Mouse (Mus musculus): Measurements from ENCODE around the gene Abraxas2. TPM values are rescaled to one million over a fixed set of nuclear protein-coding genes. Genes with fewer than 3 reads are reported as not detected.
A peak's percentile ranks its signal among the peaks of the same experiment; 100 is the strongest.

Gene Abraxas2
- polyA plus RNA-seq, 1 experiment = 24.0 TPM

DNA sequence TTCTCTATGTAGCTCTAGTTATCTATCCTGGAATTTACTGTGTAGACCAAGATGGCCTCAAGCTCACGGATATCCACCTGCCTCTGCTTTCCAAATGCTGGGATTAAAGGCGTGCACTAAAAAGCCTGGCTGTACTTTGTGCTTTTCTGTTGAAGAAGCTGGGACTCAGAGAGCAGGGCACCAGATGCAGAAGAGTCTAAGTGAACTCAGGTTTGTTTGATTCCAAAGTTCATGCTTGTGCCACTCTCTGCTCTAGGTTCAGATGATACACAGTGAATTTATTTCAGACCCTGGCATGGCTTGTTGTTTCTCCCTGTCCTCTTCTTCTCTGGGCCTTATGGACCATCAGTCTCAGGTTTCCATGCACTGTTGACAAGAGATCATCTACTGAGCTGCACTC lies 66.2 kb downstream of the Abraxas2 start:
- Histone ChIP-seq H3K4me3 (ENCODE audit: insufficient read depth, low read length) (no peak overlapping the region), H3K27ac (ENCODE audit: insufficient read depth, low read length) (no peak overlapping the region), H3K4me1 (ENCODE audit: control insufficient read depth, insufficient read depth, low read length) (no peaks in the 10 kb centered on the region; the same call in 1 of the 2 replicates)
- no peak for TF ChIP-seq POLR2A (IDR thresholded peaks at IDR 0.05; ENCODE audit: extremely low read depth, insufficient read depth, low read length)

GRCm38 (mm10) chr7:132927201-132927600 lies 68.2 kb downstream of the Abraxas2 start:
- H3K27ac ChIP-seq (ENCODE audit: insufficient read depth, low read length) = no peak overlapping the region

GRCm38 (mm10) chr7:132930055-132930454 lies 71.0 kb downstream of the Abraxas2 start:
- TF ChIP-seq POLR2A (IDR thresholded peaks at IDR 0.05; ENCODE audit: extremely low read depth, insufficient read depth, low read length) = no peak
- no peak for TF ChIP-seq CTCF (IDR thresholded peaks at IDR 0.05; ENCODE audit: extremely low read depth, insufficient read depth, low read length)
- H3K27ac ChIP-seq (ENCODE audit: insufficient read depth, low read length) = no peak overlapping the region

More at GRCm38 (mm10) chr7:132927201-132927600, 68.2 kb downstream of the Abraxas2 start:
- Histone ChIP-seq H3K4me1 (ENCODE audit: control insufficient read depth, insufficient read depth, low read length) (no peaks in the 10 kb centered on the region; the same call in 1 of the 2 replicates), H3K4me3 (ENCODE audit: insufficient read depth, low read length) (no peak overlapping the region)
- TF ChIP-seq POLR2A (IDR thresholded peaks at IDR 0.05; ENCODE audit: extremely low read depth, insufficient read depth, low read length) (no peak), CTCF (IDR thresholded peaks at IDR 0.05; ENCODE audit: extremely low read depth, insufficient read depth, low read length) (no peak)

DNA sequence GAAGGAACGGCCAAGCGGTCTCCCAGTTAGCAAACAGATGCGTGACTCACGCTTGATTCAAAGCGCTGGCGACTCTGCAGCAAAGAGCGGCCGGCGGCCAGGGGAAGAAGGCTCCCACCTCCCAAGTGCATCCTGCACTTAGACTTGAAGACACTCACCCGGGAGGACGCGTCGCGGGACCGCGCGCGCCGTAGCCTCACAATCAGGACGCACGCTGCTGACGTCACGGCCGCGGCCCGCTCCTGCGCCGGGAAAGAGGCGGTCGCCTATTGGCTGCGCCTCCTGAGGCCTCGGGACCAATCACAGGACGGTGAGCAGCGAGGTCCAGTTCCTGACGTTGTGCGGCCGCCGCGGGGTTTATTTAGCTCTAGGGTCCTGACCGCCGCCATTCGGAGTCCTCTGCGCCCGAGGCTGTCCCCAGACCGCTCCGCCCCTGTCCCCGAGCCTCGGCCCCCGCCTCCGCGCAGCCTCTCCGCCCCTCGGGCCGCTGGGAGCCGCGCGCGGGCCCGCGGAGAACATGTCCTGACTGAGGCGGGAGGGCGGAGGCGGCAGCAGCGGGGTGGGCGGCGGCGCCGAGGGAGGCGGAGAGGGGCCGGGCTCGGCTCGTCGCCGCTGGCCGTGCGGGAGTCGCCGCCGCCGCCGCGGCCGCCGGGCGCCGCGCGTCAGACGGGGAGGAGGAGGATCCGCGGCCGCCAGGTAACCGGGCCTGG lies 72.0 kb downstream of the Abraxas2 start, which contains the start of gene Zranb1:
TSS of gene Zranb1 (plus strand) at position 293 of the 710 bp plus-strand sequence.
- TF ChIP-seq CTCF (IDR thresholded peaks at IDR 0.05; ENCODE audit: extremely low read depth, insufficient read depth, low read length) (no peak), POLR2A (IDR thresholded peaks at IDR 0.05; ENCODE audit: extremely low read depth, insufficient read depth, low read length) (peak; percentile 68)
- Histone ChIP-seq H3K27ac (ENCODE audit: insufficient read depth, low read length) (peak within 1 kb of the TSS; percentile 68), H3K4me3 (ENCODE audit: insufficient read depth, low read length) (peak within 1 kb of the TSS; percentile 68), H3K4me1 (ENCODE audit: control insufficient read depth, insufficient read depth, low read length) (peaks cover 2% of the 10 kb centered on the region)

More at GRCm38 (mm10) chr7:132930055-132930454, 71.0 kb downstream of the Abraxas2 start:
- Histone ChIP-seq H3K4me1 (ENCODE audit: control insufficient read depth, insufficient read depth, low read length) (peaks cover 2% of the 10 kb centered on the region), H3K4me3 (ENCODE audit: insufficient read depth, low read length) (peak overlapping the region; percentile 68; the same call in 1 of the 2 replicates)

GRCm38 (mm10) chr7:132931560-132932351 lies 72.7 kb downstream of the Abraxas2 start:
- Histone ChIP-seq H3K4me3 (ENCODE audit: insufficient read depth, low read length) (peak overlapping the region; percentile 68), H3K4me1 (ENCODE audit: control insufficient read depth, insufficient read depth, low read length) (peaks cover 2% of the 10 kb centered on the region), H3K27ac (ENCODE audit: insufficient read depth, low read length) (peak overlapping the region; percentile 38)
- TF ChIP-seq CTCF (IDR thresholded peaks at IDR 0.05; ENCODE audit: extremely low read depth, insufficient read depth, low read length) = no peak
- no peak for TF ChIP-seq POLR2A (IDR thresholded peaks at IDR 0.05; ENCODE audit: extremely low read depth, insufficient read depth, low read length)

DNA sequence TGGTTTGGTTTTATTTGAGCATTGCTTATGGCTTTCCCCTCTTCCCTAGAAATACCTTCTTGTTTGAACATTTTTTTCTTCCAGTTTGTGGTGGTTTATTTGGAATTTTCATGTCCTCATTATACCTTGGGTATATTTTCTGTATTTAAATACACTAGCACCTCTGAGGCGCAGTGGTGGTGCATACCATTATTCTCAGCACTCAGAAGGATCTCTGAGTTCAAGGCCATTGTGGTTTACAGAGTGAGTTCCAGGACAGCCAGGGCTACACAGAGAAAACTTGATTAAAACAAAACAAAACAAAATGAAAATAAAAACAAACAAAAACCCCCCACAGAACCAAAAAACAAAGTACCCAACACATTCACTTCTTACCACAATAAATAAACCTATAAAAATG lies 74.3 kb downstream of the Abraxas2 start:
- Histone ChIP-seq H3K27ac (ENCODE audit: insufficient read depth, low read length) (no peak overlapping the region), H3K4me1 (ENCODE audit: control insufficient read depth, insufficient read depth, low read length) (peaks cover 2% of the 10 kb centered on the region), H3K4me3 (ENCODE audit: insufficient read depth, low read length) (peak overlapping the region; percentile 9; the same call in 1 of the 2 replicates)
- TF ChIP-seq POLR2A (IDR thresholded peaks at IDR 0.05; ENCODE audit: extremely low read depth, insufficient read depth, low read length) (no peak), CTCF (IDR thresholded peaks at IDR 0.05; ENCODE audit: extremely low read depth, insufficient read depth, low read length) (no peak)

Other genes with a start within 250 kb of the Abraxas2 start
- 24.4 and 26.2 TPM in 2 replicates for gene Lhpp, start 248.6 kb upstream of the Abraxas2 start, polyA plus RNA-seq (2012; rRNA removed)
- 21.4 and 21.9 TPM in 2 replicates for gene Fam53b, start 45.3 kb upstream of the Abraxas2 start, polyA plus RNA-seq (2012; rRNA removed)
- 34.7 and 36.9 TPM in 2 replicates for gene Eef1akmt2, start 6.6 kb upstream of the Abraxas2 start, polyA plus RNA-seq (2012; rRNA removed)
- 27.1 and 29.4 TPM in 2 replicates for gene Zranb1, start 71.9 kb downstream of the Abraxas2 start, polyA plus RNA-seq (2012; rRNA removed)